Mouse (Mus musculus): ENCODE measurements at regions not wholly inside any gene's neighbourhood (a gene's known extent, or its start where the extent isn't known, plus 50 kb on each side); places are given as distances from the start of the nearest gene placed in this dataset.

GRCm38 (mm10) chr7:128834894-128835293 lies 90.2 kb downstream of the Sec23ip start:
- Histone ChIP-seq H3K27me3 (no peaks in the 10 kb centered on the region), H3K4me1 (no peaks in the 10 kb centered on the region), H3K4me3 (no peak overlapping the region), H3K4me2 (no peak overlapping the region), H3K27ac (no peak overlapping the region), H3K9me3 (replicated peaks) (no peaks in the 10 kb centered on the region), H3K36me3 (ENCODE audit: poor library complexity, severe bottlenecking) (no peaks in the 10 kb centered on the region), H3K9ac (no peak overlapping the region)
- no peak for ATAC-seq
- WGBS = 54% methylated on average over 7 of the region's 7 CpGs

DNA sequence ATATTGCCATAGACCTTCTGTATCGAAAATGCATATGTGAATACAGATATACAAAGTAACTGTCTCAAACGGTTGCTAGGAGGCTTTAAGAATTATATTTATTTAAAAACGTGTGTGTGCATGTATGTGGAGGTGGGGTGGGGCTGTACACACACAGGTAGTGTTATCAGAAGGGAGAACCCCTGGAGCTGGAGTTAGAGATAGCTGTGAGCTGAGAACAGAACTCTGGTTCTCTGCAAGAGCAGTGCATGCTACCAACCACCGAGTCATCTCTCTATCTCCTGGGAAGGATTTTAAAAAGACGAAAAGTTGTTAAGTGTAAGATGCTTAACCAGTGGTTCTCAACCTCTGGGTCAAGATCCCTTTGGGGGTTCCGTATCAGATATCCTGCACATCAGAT lies 91.7 kb downstream of the Sec23ip start:
- H3K9me3 ChIP-seq (replicated peaks) = no peaks in the 10 kb centered on the region
- no peak overlapping the region for H3K27ac ChIP-seq
- H3K27me3 ChIP-seq = no peaks in the 10 kb centered on the region
- no peaks in the 10 kb centered on the region for H3K4me1 ChIP-seq
- no peak overlapping the region for H3K4me2 ChIP-seq
- H3K9ac ChIP-seq = no peak overlapping the region
- H3K4me3 ChIP-seq = no peak overlapping the region
- no peak for ATAC-seq
- H3K36me3 ChIP-seq (ENCODE audit: poor library complexity, severe bottlenecking) = no peaks in the 10 kb centered on the region
- 84% methylated on average over 6 of the region's 6 CpGs for WGBS

DNA sequence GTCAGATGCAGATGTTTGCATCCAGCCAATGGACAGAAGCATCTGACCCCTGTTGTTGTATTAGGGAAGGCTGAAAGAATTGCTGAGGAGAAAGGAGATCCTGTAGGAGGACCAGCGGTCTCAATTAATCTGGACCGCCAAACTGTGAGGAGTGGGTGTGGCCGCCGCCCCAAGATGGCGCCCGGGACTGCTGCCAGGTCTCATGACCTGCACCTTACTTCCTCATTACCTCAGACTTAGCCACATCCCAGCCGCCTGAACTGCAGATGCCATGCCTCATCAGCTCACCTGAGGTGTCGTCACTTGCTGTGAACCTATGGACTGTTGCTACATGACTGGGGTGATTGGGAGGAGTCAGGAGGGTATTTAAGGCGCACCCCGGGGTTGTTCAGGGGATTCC lies 97.8 kb downstream of the Sec23ip start:
- H3K27ac ChIP-seq = no peak overlapping the region
- H3K4me1 ChIP-seq = no peaks in the 10 kb centered on the region
- ATAC-seq = no peak
- no peaks in the 10 kb centered on the region for H3K27me3 ChIP-seq
- H3K36me3 ChIP-seq (ENCODE audit: poor library complexity, severe bottlenecking) = no peaks in the 10 kb centered on the region
- WGBS = 97% methylated on average over 10 of the region's 10 CpGs
- no peaks in the 10 kb centered on the region for H3K9me3 ChIP-seq (replicated peaks)
- H3K4me2 ChIP-seq = no peak overlapping the region
- H3K4me3 ChIP-seq = no peak overlapping the region
- H3K9ac ChIP-seq = no peak overlapping the region

- H3K4me1 ChIP-seq = no peaks in the 10 kb centered on the region
- no peaks in the 10 kb centered on the region for H3K36me3 ChIP-seq (ENCODE audit: poor library complexity, severe bottlenecking)
- H3K9ac ChIP-seq = no peak overlapping the region
- H3K9me3 ChIP-seq (replicated peaks) = 0 out of 2 replicates have a peak, but pooled peaks cover 2% of the 10 kb centered on the region
- H3K27ac ChIP-seq = no peak overlapping the region
- 88% methylated on average over 9 of the region's 9 CpGs for WGBS
- no peak overlapping the region for H3K4me2 ChIP-seq
- ATAC-seq = no peak
- H3K27me3 ChIP-seq = no peaks in the 10 kb centered on the region
- H3K4me3 ChIP-seq = no peak overlapping the region
These were observed 98.8 kb downstream of the Sec23ip start for GRCm38 (mm10) chr7:128843576-128843975.

DNA sequence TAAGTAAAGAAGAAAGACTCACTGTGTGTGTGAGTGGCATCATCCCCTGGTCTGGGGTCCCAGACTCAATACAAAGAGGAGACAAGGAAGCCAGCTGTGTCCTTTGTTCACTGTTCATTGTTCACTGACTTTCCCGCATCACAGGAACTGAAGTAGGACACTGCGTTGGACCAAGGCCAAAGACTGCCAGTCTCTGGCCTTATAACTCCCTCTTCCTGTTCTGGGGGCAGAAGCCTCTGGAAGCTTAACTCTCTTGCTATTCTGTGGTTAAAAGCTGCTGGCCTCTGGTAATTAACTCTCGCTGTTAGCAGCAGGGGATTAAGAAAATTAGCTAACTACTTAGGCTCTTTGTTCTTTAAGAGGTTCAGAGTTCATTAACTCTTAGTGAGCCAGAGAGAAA lies 104.5 kb downstream of the Sec23ip start:
- Histone ChIP-seq H3K4me2 (no peak overlapping the region), H3K36me3 (ENCODE audit: poor library complexity, severe bottlenecking) (no peaks in the 10 kb centered on the region)
- 0% methylated on average over 3 of the region's 3 CpGs for WGBS

GRCm38 (mm10) chr7:128854193-128854592 lies 109.5 kb downstream of the Sec23ip start:
- no peaks in the 10 kb centered on the region for H3K36me3 ChIP-seq (ENCODE audit: poor library complexity, severe bottlenecking)
- peaks cover 15% of the 10 kb centered on the region for H3K4me1 ChIP-seq
- peak; percentile 38; the same call in 1 of the 2 replicates for ATAC-seq
- WGBS = 66% methylated on average over 4 of the region's 4 CpGs
- H3K27ac ChIP-seq = no peak overlapping the region
- no peak overlapping the region for H3K4me2 ChIP-seq
- H3K27me3 ChIP-seq = no peaks in the 10 kb centered on the region
- H3K9me3 ChIP-seq (replicated peaks) = no peaks in the 10 kb centered on the region
- no peak overlapping the region for H3K4me3 ChIP-seq
- no peak overlapping the region for H3K9ac ChIP-seq

More for the DNA sequence above, 104.5 kb downstream of the Sec23ip start:
- Histone ChIP-seq H3K27me3 (no peaks in the 10 kb centered on the region), H3K27ac (no peak overlapping the region), H3K9me3 (replicated peaks) (0 out of 2 replicates have a peak, but pooled peaks cover 2% of the 10 kb centered on the region), H3K4me3 (no peak overlapping the region), H3K9ac (no peak overlapping the region), H3K4me1 (peaks cover 11% of the 10 kb centered on the region)
- no peak for ATAC-seq

GRCm38 (mm10) chr7:128854690-128855343 lies 110.1 kb downstream of the Sec23ip start:
- no peaks in the 10 kb centered on the region for H3K9me3 ChIP-seq (replicated peaks)
- ATAC-seq = peak; percentile 24; the same call in 1 of the 2 replicates
- H3K4me1 ChIP-seq = 0 out of 2 replicates have a peak, but pooled peaks cover 13% of the 10 kb centered on the region
- H3K9ac ChIP-seq = no peak overlapping the region
- no peaks in the 10 kb centered on the region for H3K27me3 ChIP-seq
- no peak overlapping the region; the same call in 1 of the 2 replicates for H3K4me2 ChIP-seq
- H3K27ac ChIP-seq = no peak overlapping the region
- no peaks in the 10 kb centered on the region for H3K36me3 ChIP-seq (ENCODE audit: poor library complexity, severe bottlenecking)
- no peak overlapping the region for H3K4me3 ChIP-seq
- 64% methylated on average over 18 of the region's 18 CpGs for WGBS

DNA sequence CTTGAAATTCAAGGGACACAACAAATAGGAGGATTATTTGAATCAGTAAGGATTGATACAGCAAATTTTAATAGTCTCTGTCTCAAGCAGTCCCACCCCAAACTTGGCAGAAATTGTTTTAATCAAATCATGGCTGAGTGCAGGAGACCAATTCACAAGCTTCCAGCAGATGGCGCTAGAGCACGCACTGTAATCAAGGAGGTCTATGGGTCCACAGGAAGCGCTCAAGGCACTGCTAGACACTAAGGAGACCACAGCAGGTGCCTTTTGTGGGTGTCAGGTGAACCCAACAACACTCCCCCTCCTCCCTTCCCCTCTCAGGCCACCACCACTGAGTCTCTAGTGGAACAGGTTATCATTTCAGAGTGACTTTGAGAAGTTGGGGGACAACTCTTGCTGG lies 115.4 kb downstream of the Sec23ip start:
- no peaks in the 10 kb centered on the region for H3K9me3 ChIP-seq (replicated peaks)
- H3K27me3 ChIP-seq = no peaks in the 10 kb centered on the region
- H3K4me1 ChIP-seq = peaks cover 5% of the 10 kb centered on the region; the same call in 1 of the 2 replicates
- ATAC-seq = peak; percentile 69; the same call in 1 of the 2 replicates
- H3K36me3 ChIP-seq (ENCODE audit: poor library complexity, severe bottlenecking) = no peaks in the 10 kb centered on the region
- no peak overlapping the region for H3K4me3 ChIP-seq
- no peak overlapping the region for H3K4me2 ChIP-seq
- 1% methylated on average over 3 of the region's 3 CpGs for WGBS
- no peak overlapping the region for H3K9ac ChIP-seq
- no peak overlapping the region for H3K27ac ChIP-seq

DNA sequence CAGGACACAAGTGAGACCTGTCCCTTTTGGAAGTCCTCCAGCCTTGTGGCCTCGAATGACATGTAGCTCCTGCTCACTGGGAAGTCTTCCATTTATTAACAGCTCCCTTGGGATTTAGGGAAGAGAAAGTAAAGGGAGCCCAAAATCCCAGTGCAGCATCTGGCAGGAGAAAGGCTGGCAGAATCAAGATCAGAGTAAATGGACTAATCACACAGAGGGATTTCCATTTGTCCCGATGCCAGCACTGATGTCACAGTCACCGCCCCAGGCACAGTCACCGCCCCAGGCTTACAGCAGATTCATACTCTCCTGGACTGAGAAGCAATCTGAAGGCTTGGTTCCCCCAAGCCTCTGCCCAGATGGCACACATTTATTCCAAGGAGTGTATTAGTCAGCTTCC lies 116.0 kb downstream of the Sec23ip start:
- H3K27ac ChIP-seq = no peak overlapping the region
- peaks cover 5% of the 10 kb centered on the region; the same call in 1 of the 2 replicates for H3K4me1 ChIP-seq
- no peaks in the 10 kb centered on the region for H3K27me3 ChIP-seq
- no peak overlapping the region for H3K4me3 ChIP-seq
- WGBS = 57% methylated on average over 4 of the region's 4 CpGs
- no peak overlapping the region for H3K9ac ChIP-seq
- no peak overlapping the region for H3K4me2 ChIP-seq
- H3K36me3 ChIP-seq (ENCODE audit: poor library complexity, severe bottlenecking) = no peaks in the 10 kb centered on the region
- peak; percentile 61 for ATAC-seq
- H3K9me3 ChIP-seq (replicated peaks) = no peaks in the 10 kb centered on the region

- WGBS = 90% methylated on average over 8 of the region's 8 CpGs
- no peak overlapping the region for H3K4me2 ChIP-seq
- no peaks in the 10 kb centered on the region for H3K36me3 ChIP-seq (ENCODE audit: poor library complexity, severe bottlenecking)
- no peak overlapping the region for H3K4me3 ChIP-seq
- H3K27ac ChIP-seq = no peak overlapping the region
- H3K9ac ChIP-seq = no peak overlapping the region
- no peak for ATAC-seq
- peaks cover 5% of the 10 kb centered on the region; the same call in 1 of the 2 replicates for H3K4me1 ChIP-seq
- no peaks in the 10 kb centered on the region for H3K9me3 ChIP-seq (replicated peaks)
- H3K27me3 ChIP-seq = no peaks in the 10 kb centered on the region
These were observed 116.6 kb downstream of the Sec23ip start for GRCm38 (mm10) chr7:128861376-128861775.

DNA sequence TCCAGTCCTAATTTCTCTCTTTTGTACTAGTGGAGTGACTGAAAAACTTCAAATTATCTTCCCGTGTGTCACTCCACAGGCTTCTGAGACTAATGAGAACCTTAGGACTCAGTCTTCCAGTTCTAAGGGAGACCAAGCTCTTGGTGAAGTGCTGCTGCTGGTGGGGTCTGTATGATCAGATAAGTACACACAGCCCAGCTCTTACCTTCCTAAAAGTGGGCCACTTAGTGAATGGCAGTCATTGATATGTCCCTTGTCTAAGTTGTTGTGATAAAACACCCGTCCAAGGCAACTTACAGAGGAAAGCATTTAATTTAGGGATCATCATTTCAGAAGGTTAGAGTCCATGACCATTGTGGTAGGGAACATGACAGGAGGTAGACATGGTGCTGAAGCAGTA lies 124.1 kb downstream of the Sec23ip start:
- Histone ChIP-seq H3K9me3 (replicated peaks) (no peaks in the 10 kb centered on the region), H3K4me3 (no peak overlapping the region), H3K27ac (no peak overlapping the region), H3K4me1 (no peaks in the 10 kb centered on the region), H3K36me3 (ENCODE audit: poor library complexity, severe bottlenecking) (no peaks in the 10 kb centered on the region), H3K9ac (no peak overlapping the region), H3K4me2 (no peak overlapping the region), H3K27me3 (no peaks in the 10 kb centered on the region)
- 85% methylated on average over 2 of the region's 2 CpGs for WGBS
- no peak for ATAC-seq

DNA sequence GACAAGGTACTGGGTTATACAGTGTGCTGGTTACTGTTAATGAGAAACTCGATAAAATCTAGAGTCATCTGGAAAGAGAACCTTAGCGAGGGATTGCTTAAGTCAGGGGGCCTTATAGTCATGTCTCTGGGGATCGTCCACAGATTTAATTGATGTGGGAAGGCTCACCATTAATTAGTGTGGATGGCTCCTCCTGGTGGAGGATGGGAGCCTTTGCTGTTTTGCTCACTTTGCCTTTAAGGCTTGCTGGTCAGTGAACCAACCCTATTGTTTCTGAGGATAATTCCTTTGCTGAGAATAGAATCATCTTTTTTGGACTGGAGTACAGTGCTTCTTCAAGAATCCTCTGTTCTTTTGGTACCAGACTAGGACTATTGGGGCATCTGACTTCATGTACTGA lies 139.3 kb downstream of the Sec23ip start:
- Histone ChIP-seq H3K27ac (no peak overlapping the region), H3K9me3 (replicated peaks) (no peaks in the 10 kb centered on the region), H3K36me3 (ENCODE audit: poor library complexity, severe bottlenecking) (no peaks in the 10 kb centered on the region), H3K27me3 (no peaks in the 10 kb centered on the region), H3K4me2 (no peak overlapping the region), H3K4me1 (0 out of 2 replicates have a peak, but pooled peaks cover 6% of the 10 kb centered on the region), H3K4me3 (no peak overlapping the region), H3K9ac (no peak overlapping the region)
- 69% methylated on average over 3 of the region's 3 CpGs for WGBS
- no peak for ATAC-seq

- no peak overlapping the region for H3K9ac ChIP-seq
- WGBS = 9% methylated on average over 4 of the region's 4 CpGs
- no peaks in the 10 kb centered on the region for H3K36me3 ChIP-seq (ENCODE audit: poor library complexity, severe bottlenecking)
These were observed 140.8 kb downstream of the Sec23ip start for GRCm38 (mm10) chr7:128885551-128885950.

More at GRCm38 (mm10) chr7:128885551-128885950, 140.8 kb downstream of the Sec23ip start:
- Histone ChIP-seq H3K4me3 (no peak overlapping the region), H3K4me1 (0 out of 2 replicates have a peak, but pooled peaks cover 6% of the 10 kb centered on the region), H3K27me3 (no peaks in the 10 kb centered on the region), H3K9me3 (replicated peaks) (no peaks in the 10 kb centered on the region), H3K4me2 (no peak overlapping the region), H3K27ac (no peak overlapping the region)
- no peak for ATAC-seq
